Mouse (Mus musculus) heart, embryonic 16.5 days (tissue): ENCODE measurements around the gene Sytl1. TPM values are rescaled to one million over a fixed set of nuclear protein-coding genes. Genes with fewer than 3 reads are reported as not detected.

Experiments used
- ATAC-seq: fragments of 200-750 bp; cut with Nextera tagmentation; replicated peaks from 2 replicates; pipeline ENCODE4 v1.8.0; 2017; ENCODE audit warnings: moderate number of reproducible peaks; ENCODE audit not compliant: insufficient read depth, low FRiP score; ENCODE audit errors: extremely low read depth
- H3K27ac ChIP-seq: fragments of 300-500 bp; sonication (generic); 2 replicates; pipeline ENCODE4 v1.5.1; 2014; ENCODE audit warnings: mild to moderate bottlenecking, low read length, control low read depth, moderate library complexity
- H3K27me3 ChIP-seq: fragments of 300-500 bp; sonication (generic); 2 replicates; pipeline ENCODE4 v1.6.1; 2014; ENCODE audit warnings: low read length, mixed read lengths; ENCODE audit not compliant: control insufficient read depth, insufficient read depth
- H3K36me3 ChIP-seq: fragments of 300-500 bp; sonication (generic); 2 replicates; pipeline ENCODE4 v1.6.1; 2014; ENCODE audit not compliant: control insufficient read depth, insufficient read depth
- H3K4me1 ChIP-seq: fragments of 300-500 bp; sonication (generic); 2 replicates; pipeline ENCODE4 v1.6.1; 2014; ENCODE audit warnings: low read length, mixed read lengths; ENCODE audit not compliant: control insufficient read depth, insufficient read depth
- H3K4me2 ChIP-seq: fragments of 300-500 bp; sonication (generic); 2 replicates; pipeline ENCODE4 v1.6.1; 2014; ENCODE audit warnings: low read depth, mild to moderate bottlenecking, control low read depth, low read length
- H3K4me3 ChIP-seq: fragments of 300-500 bp; sonication (generic); 2 replicates; pipeline ENCODE4 v1.5.1; 2014; ENCODE audit warnings: mild to moderate bottlenecking, control low read depth, low read length
- H3K9ac ChIP-seq: fragments of 300-500 bp; sonication (generic); 2 replicates; pipeline ENCODE4 v1.6.1; 2014; ENCODE audit warnings: low read length, control low read depth
- H3K9me3 ChIP-seq: fragments of 300-500 bp; sonication (generic); replicated peaks from 2 replicates; pipeline ENCODE4 v1.6.1; 2016; ENCODE audit warnings: low read length; ENCODE audit not compliant: control insufficient read depth
- WGBS: fragments of 180-500 bp; shearing (Covaris S2); extraction: QIAGEN DNeasy Blood & Tissue Kit; methylation state at CpG from one replicate; pipeline ENCODE4 v1.1.7; 2014; 5-methylcytosine and 5-hydroxymethylcytosine counted together
- polyA plus RNA-seq: library from polyadenylated mRNA; unstranded; fragments of >200 nt; fragmentation: Nextera tagmentation; extraction: Ambion mirVana; gene quantifications from 2 replicates; pipeline ENCODE4 v1.2.1, GENCODE M21; 2015

Gene Sytl1
- polyA plus RNA-seq, 1 experiment from 2014 or later, result 7.6 TPM

DNA sequence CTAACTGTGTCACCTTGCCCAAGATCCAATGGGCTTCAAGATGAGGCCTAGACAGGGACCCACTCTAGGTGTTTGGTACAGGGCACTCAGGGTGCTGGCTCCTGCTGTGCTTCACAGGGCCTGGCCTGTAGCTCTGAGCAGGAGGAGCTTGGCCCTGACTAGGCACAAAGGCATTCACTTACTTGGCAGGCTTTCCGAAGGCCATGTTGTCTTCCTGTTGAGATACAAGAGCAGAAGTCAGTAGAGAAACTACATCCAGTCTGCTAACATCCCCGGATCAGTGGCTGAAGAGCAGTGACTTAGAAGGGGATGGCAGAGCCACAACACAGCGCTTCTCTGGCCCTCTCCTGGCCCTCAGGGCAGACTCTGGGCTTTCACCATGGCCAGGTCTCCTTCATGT is 6.7 kb upstream of the Sytl1 start:
- no peak overlapping the region for H3K9ac ChIP-seq
- 0 out of 2 replicates have a peak overlapping the region, but pooled peaks have one; percentile 19 for H3K27ac ChIP-seq
- H3K9me3 ChIP-seq, result no peaks in the 10 kb centered on the region
- H3K36me3 ChIP-seq, result peaks cover 39% of the 10 kb centered on the region
- H3K4me3 ChIP-seq, result no peak overlapping the region
- WGBS, result 72% methylated on average over 3 of the region's 3 CpGs
- no peak for ATAC-seq
- no peaks in the 10 kb centered on the region for H3K27me3 ChIP-seq
- no peak overlapping the region for H3K4me2 ChIP-seq
- peaks cover 4% of the 10 kb centered on the region; the same call in 1 of the 2 replicates for H3K4me1 ChIP-seq

DNA sequence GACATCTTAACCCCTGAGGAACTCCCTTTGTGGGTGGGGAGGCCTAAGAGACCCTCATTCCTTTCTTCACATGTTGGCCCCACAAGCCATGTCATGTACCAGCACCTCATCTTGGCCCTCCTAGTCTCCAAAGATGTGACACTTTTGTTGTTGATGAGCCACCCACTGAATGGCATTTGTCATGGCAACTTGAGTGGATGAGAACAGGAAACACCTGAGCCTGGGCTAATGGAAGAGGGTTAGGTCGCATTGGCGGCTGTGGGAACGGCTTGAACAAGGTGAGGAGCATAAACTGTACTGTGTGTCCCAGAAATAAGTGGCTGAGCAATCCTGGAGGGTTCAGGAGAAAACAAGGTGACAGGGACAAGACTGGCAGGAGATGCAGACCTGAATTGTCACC is 6.0 kb upstream of the Sytl1 start:
- Histone ChIP-seq H3K36me3 (peaks cover 43% of the 10 kb centered on the region), H3K9ac (no peak overlapping the region), H3K4me2 (no peak overlapping the region), H3K27me3 (no peaks in the 10 kb centered on the region), H3K9me3 (no peaks in the 10 kb centered on the region), H3K4me1 (peaks cover 4% of the 10 kb centered on the region; the same call in 1 of the 2 replicates), H3K4me3 (no peak overlapping the region), H3K27ac (no peak overlapping the region)
- no peak for ATAC-seq
- WGBS, result 87% methylated on average over 3 of the region's 3 CpGs

DNA sequence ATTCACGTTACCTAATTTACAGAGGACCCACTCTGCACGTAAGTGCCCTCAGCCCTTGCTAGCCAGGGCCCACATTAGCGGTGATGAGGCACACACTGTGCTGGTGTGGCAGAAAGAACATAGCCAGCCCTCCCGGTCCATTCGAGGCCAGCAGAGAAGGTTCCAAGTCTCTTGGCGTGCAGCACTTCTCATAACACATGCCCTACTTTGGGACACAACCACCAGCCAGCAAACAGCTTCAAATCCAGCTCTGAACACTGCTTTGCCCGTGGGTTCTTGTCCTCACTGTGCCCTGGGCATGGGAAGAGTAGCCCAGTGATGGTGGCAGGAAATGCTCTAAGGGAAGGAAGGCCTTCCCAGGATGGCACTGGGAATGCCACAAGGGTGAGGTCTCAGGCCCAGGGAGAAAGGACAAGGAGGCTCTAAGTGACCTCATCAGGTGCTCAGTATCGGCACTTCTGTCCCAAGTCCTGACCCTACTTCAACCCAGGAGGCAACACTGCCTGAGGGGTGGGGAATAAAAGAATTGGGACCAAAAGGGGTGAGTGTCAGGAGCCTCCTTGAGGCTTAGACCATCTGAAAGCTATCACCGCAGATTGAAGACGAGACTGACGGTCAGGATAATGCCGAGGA is 3.5 kb upstream of the Sytl1 start:
- peaks cover 43% of the 10 kb centered on the region for H3K36me3 ChIP-seq
- H3K9ac ChIP-seq, result no peak overlapping the region
- no peak overlapping the region for H3K27ac ChIP-seq
- H3K9me3 ChIP-seq, result no peaks in the 10 kb centered on the region
- no peak overlapping the region for H3K4me3 ChIP-seq
- peaks cover 4% of the 10 kb centered on the region; the same call in 1 of the 2 replicates for H3K4me1 ChIP-seq
- ATAC-seq, result no peak
- H3K27me3 ChIP-seq, result no peaks in the 10 kb centered on the region
- WGBS, result 92% methylated on average over 12 of the region's 12 CpGs
- H3K4me2 ChIP-seq, result no peak overlapping the region

DNA sequence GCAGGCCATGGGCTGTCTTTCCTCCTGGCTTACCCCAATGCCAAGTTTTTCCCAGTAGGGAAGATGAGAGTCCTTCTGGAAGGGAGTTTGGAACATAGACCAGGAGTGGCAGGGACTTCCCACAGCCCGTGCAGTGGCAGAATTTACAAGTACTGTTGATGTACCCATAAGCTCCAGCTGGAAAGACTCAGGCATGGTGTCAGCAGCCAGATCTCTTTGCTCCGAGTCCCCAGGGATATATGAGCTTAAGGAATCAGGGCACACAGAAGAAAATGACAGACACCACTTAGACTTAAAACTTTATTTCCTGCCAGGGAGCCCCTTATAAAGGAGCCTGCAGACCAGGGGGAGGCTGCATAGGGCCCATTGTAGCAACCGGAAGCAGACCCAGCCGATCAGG is 2.8 kb upstream of the Sytl1 start:
- H3K4me1 ChIP-seq, result peaks cover 4% of the 10 kb centered on the region; the same call in 1 of the 2 replicates
- ATAC-seq, result no peak
- no peaks in the 10 kb centered on the region for H3K27me3 ChIP-seq
- H3K4me3 ChIP-seq, result no peak overlapping the region
- H3K27ac ChIP-seq, result no peak overlapping the region
- no peaks in the 10 kb centered on the region for H3K9me3 ChIP-seq
- no peak overlapping the region for H3K9ac ChIP-seq
- 79% methylated on average over 4 of the region's 4 CpGs for WGBS
- H3K4me2 ChIP-seq, result no peak overlapping the region
- H3K36me3 ChIP-seq, result peaks cover 43% of the 10 kb centered on the region

DNA sequence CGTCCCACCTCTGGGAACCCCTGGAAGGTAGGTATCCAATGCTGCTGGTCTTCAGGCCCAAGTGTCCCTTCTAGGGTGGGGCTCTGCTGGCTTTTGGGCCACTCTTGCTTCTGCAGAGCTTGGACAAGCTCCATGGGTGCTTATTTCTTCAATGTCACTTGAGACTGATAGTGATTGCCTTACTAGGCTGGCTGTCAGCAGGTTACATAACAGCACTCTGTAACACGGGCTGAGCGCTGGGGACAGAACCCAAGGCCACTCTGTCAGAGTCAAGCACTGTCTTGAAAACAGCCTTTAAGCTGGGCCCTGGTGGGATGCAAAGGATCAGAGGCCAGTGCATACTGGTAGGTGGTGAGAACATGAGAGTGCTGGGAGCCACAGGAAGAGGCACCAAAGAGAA is 2.4 kb upstream of the Sytl1 start:
- Histone ChIP-seq H3K27ac (no peak overlapping the region), H3K4me1 (peaks cover 4% of the 10 kb centered on the region; the same call in 1 of the 2 replicates), H3K36me3 (peaks cover 43% of the 10 kb centered on the region)

DNA sequence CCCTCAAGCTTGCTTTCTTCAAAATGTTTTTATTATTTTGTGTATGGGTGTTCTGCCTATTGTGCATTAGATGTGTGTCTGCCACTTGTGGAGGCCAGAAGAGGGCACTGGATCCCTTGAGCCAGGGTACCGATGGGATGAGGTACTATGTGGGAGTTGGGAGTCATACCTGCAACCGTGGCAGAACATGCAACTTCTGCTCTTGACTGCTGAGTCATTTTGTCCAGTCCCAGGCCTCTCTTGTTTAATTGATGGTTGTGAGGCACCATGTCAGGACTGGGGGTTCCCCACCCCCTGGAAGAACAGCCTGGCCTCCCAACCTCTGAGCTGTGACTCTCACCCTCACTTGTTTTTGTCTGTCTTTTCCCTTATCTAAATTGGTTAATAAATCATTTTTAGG is 1.6 kb upstream of the Sytl1 start:
- H3K36me3 ChIP-seq, result peaks cover 40% of the 10 kb centered on the region
- H3K27me3 ChIP-seq, result no peaks in the 10 kb centered on the region
- no peaks in the 10 kb centered on the region for H3K9me3 ChIP-seq
- no peak for ATAC-seq
- H3K27ac ChIP-seq, result no peak overlapping the region
- H3K4me3 ChIP-seq, result no peak overlapping the region
- 90% methylated on average over 2 of the region's 2 CpGs for WGBS
- peaks cover 1% of the 10 kb centered on the region; the same call in 1 of the 2 replicates for H3K4me1 ChIP-seq
- H3K9ac ChIP-seq, result no peak overlapping the region
- H3K4me2 ChIP-seq, result no peak overlapping the region

More for the DNA sequence above, 2.4 kb upstream of the Sytl1 start:
- no peak for ATAC-seq
- no peaks in the 10 kb centered on the region for H3K27me3 ChIP-seq
- H3K9me3 ChIP-seq, result no peaks in the 10 kb centered on the region
- no peak overlapping the region for H3K4me2 ChIP-seq
- H3K9ac ChIP-seq, result no peak overlapping the region
- no peak overlapping the region for H3K4me3 ChIP-seq
- 87% methylated on average over 3 of the region's 3 CpGs for WGBS

DNA sequence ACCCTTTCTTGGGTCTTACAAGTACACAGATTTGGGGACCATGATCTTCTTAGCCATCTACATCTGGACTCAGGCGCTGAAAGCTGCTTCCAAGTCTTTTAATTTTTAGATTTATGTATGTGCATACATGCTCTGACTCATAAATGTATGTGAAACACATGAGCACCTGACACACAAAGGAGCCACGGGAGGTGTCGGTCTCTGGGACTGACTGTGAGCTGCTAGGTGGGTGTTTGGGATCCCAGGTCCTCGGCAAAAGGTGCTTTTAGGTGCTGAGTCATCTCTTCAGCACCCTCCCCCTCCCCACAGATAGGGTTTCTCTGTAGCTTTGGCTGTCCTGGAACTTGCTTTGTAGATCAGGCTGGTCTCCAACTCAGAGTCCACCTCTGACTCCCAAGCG is 843 bp upstream of the Sytl1 start:
- Histone ChIP-seq H3K27me3 (no peaks in the 10 kb centered on the region), H3K27ac (no peak overlapping the region), H3K9me3 (no peaks in the 10 kb centered on the region), H3K36me3 (peaks cover 32% of the 10 kb centered on the region), H3K4me2 (no peak overlapping the region), H3K4me3 (no peak overlapping the region), H3K4me1 (no peaks in the 10 kb centered on the region), H3K9ac (no peak overlapping the region)
- ATAC-seq, result no peak
- WGBS, result 80% methylated on average over 5 of the region's 5 CpGs

DNA sequence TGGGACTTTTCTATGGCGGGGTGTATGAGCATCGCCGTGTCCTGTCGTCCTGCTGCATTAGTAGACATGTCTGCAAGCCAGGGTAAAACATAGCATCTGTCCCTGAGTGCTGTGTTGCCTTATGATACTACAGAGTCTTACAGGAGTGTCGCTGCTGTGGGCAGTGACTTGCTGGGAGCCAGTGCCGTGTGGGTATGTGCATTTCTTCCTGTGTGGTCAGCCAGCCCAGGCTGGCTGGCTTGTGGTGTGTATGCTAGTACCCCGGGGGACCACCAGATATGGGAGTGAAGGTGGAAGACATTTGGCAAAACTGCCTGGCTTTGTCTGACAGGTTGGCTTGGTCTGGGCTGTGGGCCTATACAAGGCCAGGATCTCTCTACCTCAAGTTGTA is 543 bp downstream of the Sytl1 start:
- no peak overlapping the region for H3K27ac ChIP-seq
- peak overlapping the region; percentile 25 for H3K4me2 ChIP-seq
- H3K9ac ChIP-seq, result no peak overlapping the region
- H3K4me1 ChIP-seq, result no peaks in the 10 kb centered on the region
- H3K27me3 ChIP-seq, result peaks cover 2% of the 10 kb centered on the region; the same call in 1 of the 2 replicates
- WGBS, result 60% methylated on average over 7 of the region's 7 CpGs
- H3K4me3 ChIP-seq, result peak overlapping the region; percentile 27; the same call in 1 of the 2 replicates
- ATAC-seq, result no peak
- no peaks in the 10 kb centered on the region for H3K9me3 ChIP-seq
- H3K36me3 ChIP-seq, result peaks cover 19% of the 10 kb centered on the region

DNA sequence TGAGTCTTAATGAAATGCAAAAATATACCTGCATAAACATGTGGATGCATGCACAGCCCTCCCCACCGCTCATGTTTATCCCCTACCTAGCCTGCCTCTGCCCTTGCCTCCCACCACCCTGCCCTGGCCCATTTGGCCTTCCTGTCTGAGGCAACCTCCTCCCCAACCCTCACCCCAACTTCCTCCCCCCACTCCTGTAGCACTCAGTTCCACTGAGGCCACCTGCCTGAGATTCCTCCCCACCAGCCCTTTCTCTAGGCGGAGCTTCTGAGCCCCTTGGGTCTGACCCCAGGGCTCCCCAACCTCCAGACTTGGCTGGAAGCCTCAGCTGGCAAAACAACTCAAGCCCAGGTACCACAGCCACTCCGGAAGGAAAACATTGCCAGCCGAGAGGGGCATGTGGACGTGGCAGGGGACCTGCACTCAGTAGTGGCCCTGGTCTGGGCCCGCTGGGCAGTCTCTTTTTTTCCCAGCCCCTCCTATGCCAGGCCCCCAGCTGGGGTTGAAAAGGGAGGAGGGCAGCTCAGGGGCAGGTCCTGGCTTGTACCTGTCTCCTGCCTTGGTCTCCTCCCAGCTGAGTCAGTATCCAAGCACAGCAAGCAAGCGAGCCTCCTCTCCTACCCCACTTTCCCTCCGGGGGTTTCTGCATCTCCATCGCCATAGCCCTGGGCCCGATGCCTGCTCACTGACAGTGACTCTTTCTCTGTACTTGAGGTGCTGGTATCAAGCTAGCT is 1.1 kb downstream of the Sytl1 start:
- H3K27me3 ChIP-seq, result peaks cover 6% of the 10 kb centered on the region
- no peak overlapping the region for H3K9ac ChIP-seq
- no peaks in the 10 kb centered on the region for H3K4me1 ChIP-seq
- ATAC-seq, result 0 out of 2 replicates have a peak, but pooled peaks have one; percentile 19
- H3K9me3 ChIP-seq, result no peaks in the 10 kb centered on the region
- H3K4me3 ChIP-seq, result no peak overlapping the region; the same call in 1 of the 2 replicates
- WGBS, result 51% methylated on average over 10 of the region's 10 CpGs
- H3K27ac ChIP-seq, result no peak overlapping the region; the same call in 1 of the 2 replicates
- H3K36me3 ChIP-seq, result peaks cover 16% of the 10 kb centered on the region
- peak overlapping the region; percentile 25 for H3K4me2 ChIP-seq
